Mouse (Mus musculus): ENCODE measurements around the gene Phkg2.

DNA sequence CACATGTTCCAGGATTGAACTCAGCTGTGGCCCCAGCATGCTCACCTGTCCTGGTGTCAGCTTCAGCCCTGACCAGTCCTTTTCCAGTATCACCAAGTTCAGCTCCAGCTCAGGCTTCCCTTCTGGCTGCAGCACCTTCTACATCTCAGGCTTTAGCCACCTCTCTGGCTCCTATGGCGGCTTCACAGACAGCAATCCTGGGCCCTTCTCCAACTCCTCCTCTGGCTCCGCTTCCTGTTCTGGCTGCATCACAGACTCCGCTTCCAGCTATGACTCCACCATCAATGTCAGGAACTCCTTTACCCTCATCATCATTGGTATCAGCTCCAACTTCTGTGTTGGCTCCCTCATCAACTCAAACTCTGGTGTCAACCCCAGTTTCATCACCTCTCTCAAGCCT, 31.5 kb upstream of the Phkg2 start:
- TF ChIP-seq CTCF (IDR thresholded peaks at IDR 0.05; ENCODE audit: borderline replicate concordance, insufficient read depth, low read length), result no peak
- TF ChIP-seq POLR2A (IDR thresholded peaks at IDR 0.05; ENCODE audit: low read depth, low read length), result no peak
